Mouse (Mus musculus) C2C12 (cell line): ENCODE data around the gene Bicral. TPM values are rescaled to one million over a fixed set of nuclear protein-coding genes. Genes with fewer than 3 reads are reported as not detected.

Experiments used
- H3K27me3 ChIP-seq: one replicate; pipeline ENCODE4 v1.6.1; 2011; ENCODE audit not compliant: control insufficient read depth, insufficient read depth, insufficient read length
- H3K36me3 ChIP-seq: one replicate; pipeline ENCODE4 v1.6.1; 2011; ENCODE audit not compliant: control insufficient read depth, insufficient read depth
- H3K4me3 ChIP-seq: one replicate; pipeline ENCODE4 v1.5.1; 2011; ENCODE audit warnings: mild to moderate bottlenecking, control low read depth; ENCODE audit not compliant: poor library complexity, insufficient read depth, severe bottlenecking
- H3K79me2 ChIP-seq: one replicate; pipeline ENCODE4 v1.6.1; 2011; ENCODE audit not compliant: control insufficient read depth, insufficient read depth
- H3K79me3 ChIP-seq: one replicate; pipeline ENCODE4 v1.6.1; 2011; ENCODE audit warnings: low read depth, control low read depth
- H3ac ChIP-seq: one replicate; pipeline ENCODE3; 2011; ENCODE audit warnings: low read depth; ENCODE audit not compliant: control insufficient read depth, insufficient read length
- CEBPB ChIP-seq: IDR thresholded peaks from one replicate; pipeline ENCODE4 v1.6.1; 2011; ENCODE audit warnings: low read depth, mild to moderate bottlenecking, control low read depth, moderate library complexity
- CTCF ChIP-seq: IDR thresholded peaks from one replicate; pipeline ENCODE4 v1.5.1; 2011; ENCODE audit not compliant: control insufficient read depth, insufficient read depth, insufficient read length
- FOSL1 ChIP-seq: IDR thresholded peaks from one replicate; pipeline ENCODE4 v1.8.0; 2011; ENCODE audit warnings: mild to moderate bottlenecking, low read length; ENCODE audit not compliant: poor library complexity, insufficient read depth, severe bottlenecking
- MAX ChIP-seq: IDR thresholded peaks from one replicate; pipeline ENCODE4 v1.6.1; 2011; ENCODE audit warnings: mild to moderate bottlenecking, control low read depth
- MYOD1 ChIP-seq: IDR thresholded peaks from one replicate; pipeline ENCODE4 v1.6.1; 2011; ENCODE audit warnings: low read depth; ENCODE audit not compliant: control insufficient read depth, insufficient read length
- MYOG ChIP-seq: IDR thresholded peaks from one replicate; pipeline ENCODE4 v1.6.1; 2011; ENCODE audit not compliant: control insufficient read depth, insufficient read length; ENCODE audit errors: extremely low read depth
- USF1 ChIP-seq: IDR thresholded peaks from one replicate; pipeline ENCODE4 v1.6.1; 2011; ENCODE audit warnings: low read depth, mild to moderate bottlenecking, control low read depth, moderate library complexity
- polyA plus RNA-seq: library from polyadenylated mRNA; unstranded; fragments of >200 nt; fragmentation: generic; extraction: Trizol; gene quantifications from one replicate; pipeline ENCODE4 v1.2.1, GENCODE M21; 2012; ENCODE audit warnings: missing spikeins

Gene Bicral
- polyA plus RNA-seq, 1 experiment, result 3.9 TPM

GRCm38 (mm10) chr17:46817734-46818158 is 40.5 kb downstream of the Bicral start:
- no peaks in the 10 kb centered on the region for H3K79me2 ChIP-seq
- no peak overlapping the region for H3K4me3 ChIP-seq
- H3K27me3 ChIP-seq, result no peaks in the 10 kb centered on the region
- H3K36me3 ChIP-seq, result peaks cover 5% of the 10 kb centered on the region
- TF ChIP-seq MAX, result no peak
- TF ChIP-seq USF1, result no peak
- no peak for TF ChIP-seq MYOD1
- TF ChIP-seq CEBPB, result no peak
- TF ChIP-seq MYOG, result no peak
- no peak for TF ChIP-seq FOSL1
- no peak for TF ChIP-seq CTCF
- no peak overlapping the region for H3ac ChIP-seq
- H3K79me3 ChIP-seq, result no peaks in the 10 kb centered on the region

- Histone ChIP-seq H3ac (no peak overlapping the region), H3K4me3 (no peak overlapping the region), H3K27me3 (no peaks in the 10 kb centered on the region), H3K79me2 (no peaks in the 10 kb centered on the region), H3K79me3 (no peaks in the 10 kb centered on the region), H3K36me3 (no peaks in the 10 kb centered on the region)
- TF ChIP-seq CTCF (no peak), MYOG (no peak), MAX (no peak), CEBPB (no peak)
These were observed 42.0 kb downstream of the Bicral start for GRCm38 (mm10) chr17:46816306-46816705.

GRCm38 (mm10) chr17:46814497-46814896 is 43.8 kb downstream of the Bicral start:
- H3K27me3 ChIP-seq, result no peaks in the 10 kb centered on the region
- H3ac ChIP-seq, result no peak overlapping the region
- H3K79me3 ChIP-seq, result no peaks in the 10 kb centered on the region
- H3K4me3 ChIP-seq, result no peak overlapping the region
- no peaks in the 10 kb centered on the region for H3K79me2 ChIP-seq
- H3K36me3 ChIP-seq, result no peaks in the 10 kb centered on the region
- TF ChIP-seq MYOD1 (no peak), CEBPB (no peak), CTCF (no peak), MYOG (no peak), MAX (no peak), FOSL1 (no peak), USF1 (no peak)

- no peak overlapping the region for H3K4me3 ChIP-seq
- no peaks in the 10 kb centered on the region for H3K79me3 ChIP-seq
- no peak overlapping the region for H3ac ChIP-seq
- peaks cover 4% of the 10 kb centered on the region for H3K36me3 ChIP-seq
- no peak for TF ChIP-seq MYOD1
- TF ChIP-seq MYOG, result no peak
- TF ChIP-seq CEBPB, result no peak
- H3K79me2 ChIP-seq, result no peaks in the 10 kb centered on the region
- no peaks in the 10 kb centered on the region for H3K27me3 ChIP-seq
These were observed 44.6 kb downstream of the Bicral start for GRCm38 (mm10) chr17:46813637-46814036.

- no peak for TF ChIP-seq CEBPB
- Histone ChIP-seq H3K79me2 (no peaks in the 10 kb centered on the region), H3K79me3 (no peaks in the 10 kb centered on the region), H3K36me3 (peaks cover 5% of the 10 kb centered on the region), H3K4me3 (no peak overlapping the region), H3K27me3 (no peaks in the 10 kb centered on the region), H3ac (no peak overlapping the region)
These were observed 45.8 kb downstream of the Bicral start for GRCm38 (mm10) chr17:46812442-46812841.

GRCm38 (mm10) chr17:46810672-46811071 is 47.6 kb downstream of the Bicral start:
- no peaks in the 10 kb centered on the region for H3K79me2 ChIP-seq
- H3K4me3 ChIP-seq, result no peak overlapping the region
- H3K79me3 ChIP-seq, result no peaks in the 10 kb centered on the region
- no peaks in the 10 kb centered on the region for H3K27me3 ChIP-seq
- TF ChIP-seq USF1 (no peak), MAX (no peak), FOSL1 (no peak), MYOG (no peak), CTCF (no peak), MYOD1 (no peak), CEBPB (no peak)
- peaks cover 20% of the 10 kb centered on the region for H3K36me3 ChIP-seq
- H3ac ChIP-seq, result no peak overlapping the region
